Mouse (Mus musculus) adrenal gland, adult 8-10 months (tissue): ENCODE results near the gene Pde4a. TPM values are rescaled to one million over a fixed set of nuclear protein-coding genes. Genes with fewer than 3 reads are reported as not detected.
"Not testable (repeated sequence)": the region's sequence is repeated elsewhere in the genome, so short reads cannot be mapped to it uniquely, and the experiment has no call there.

ENCODE experiments used
- DNase-seq: peaks from one replicate; pipeline ENCODE4 v3.0.0; 2022
- total RNA-seq, 4 experiments: library from RNA; stranded (reverse); gene quantifications; 2 replicates each; pipeline ENCODE4 v1.2.4; 2022

The Pde4a gene
- total RNA-seq, 4 experiments from 2014 or later: 5.7 to 13.4 (median 9.8) TPM

DNA sequence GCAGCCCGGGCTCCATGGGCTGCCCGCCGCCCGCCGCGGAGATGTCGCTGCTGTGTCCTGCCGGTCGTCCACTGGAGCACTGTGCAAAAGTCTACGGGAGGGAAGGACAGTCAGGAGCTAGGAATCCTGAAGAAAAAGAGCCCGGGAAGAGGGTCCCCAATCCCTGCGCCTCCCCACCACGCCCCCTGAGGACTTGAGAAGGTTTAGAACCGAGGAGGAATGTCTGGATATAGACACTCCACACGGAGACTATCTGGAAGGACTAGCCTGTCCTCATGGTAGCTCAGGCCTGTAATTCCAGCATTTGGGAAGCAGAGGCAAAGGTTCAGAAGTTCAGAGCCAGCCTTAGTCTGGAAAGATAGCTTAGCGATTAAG lies 79.6 kb downstream of the Pde4a start:
- DNase-seq: no peak

DNA sequence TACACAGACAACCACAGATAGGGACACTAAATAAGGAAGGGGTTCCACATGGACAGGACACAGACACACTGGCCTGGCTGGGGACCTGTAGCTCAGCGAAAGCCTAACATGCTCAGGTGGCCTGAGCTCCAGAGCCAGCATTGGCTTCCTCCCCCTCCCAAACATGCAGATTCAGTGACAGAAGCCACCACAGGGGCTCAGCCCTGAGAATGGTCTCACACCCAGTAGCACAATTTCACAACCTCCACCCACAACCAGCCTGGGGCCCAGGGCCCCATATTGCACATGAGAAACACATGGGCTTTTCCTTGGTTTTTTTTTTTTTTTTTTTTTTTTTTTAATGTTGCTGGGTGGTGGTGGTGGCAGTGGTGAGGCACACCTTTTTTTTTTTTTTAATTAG lies 80.8 kb downstream of the Pde4a start:
- DNase-seq: no peak

DNA sequence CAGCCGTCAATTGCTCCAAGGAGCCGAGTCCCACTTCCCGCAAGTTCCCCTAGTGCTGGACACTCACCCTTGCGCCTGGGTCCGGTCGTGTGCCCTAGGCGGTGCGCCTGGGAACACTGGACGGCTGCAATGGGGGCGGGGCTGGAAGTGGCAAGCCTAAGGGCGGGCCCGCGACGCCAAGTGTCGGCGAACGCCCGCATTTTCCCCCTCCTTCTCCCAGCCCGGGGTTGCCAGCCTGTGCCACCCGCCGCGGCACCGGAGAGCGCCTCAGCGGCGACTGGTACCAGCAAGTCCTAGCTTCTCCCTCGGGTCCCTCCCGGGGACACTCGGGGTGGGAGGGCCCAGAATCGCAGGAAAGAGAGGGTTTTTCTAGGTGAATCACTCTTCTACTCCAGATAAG lies 82.8 kb downstream of the Pde4a start, which contains the start of gene S1pr5:
TSS of gene S1pr5 (minus strand) at position 118 of the 400 bp plus-strand sequence.
- DNase-seq: no peak

DNA sequence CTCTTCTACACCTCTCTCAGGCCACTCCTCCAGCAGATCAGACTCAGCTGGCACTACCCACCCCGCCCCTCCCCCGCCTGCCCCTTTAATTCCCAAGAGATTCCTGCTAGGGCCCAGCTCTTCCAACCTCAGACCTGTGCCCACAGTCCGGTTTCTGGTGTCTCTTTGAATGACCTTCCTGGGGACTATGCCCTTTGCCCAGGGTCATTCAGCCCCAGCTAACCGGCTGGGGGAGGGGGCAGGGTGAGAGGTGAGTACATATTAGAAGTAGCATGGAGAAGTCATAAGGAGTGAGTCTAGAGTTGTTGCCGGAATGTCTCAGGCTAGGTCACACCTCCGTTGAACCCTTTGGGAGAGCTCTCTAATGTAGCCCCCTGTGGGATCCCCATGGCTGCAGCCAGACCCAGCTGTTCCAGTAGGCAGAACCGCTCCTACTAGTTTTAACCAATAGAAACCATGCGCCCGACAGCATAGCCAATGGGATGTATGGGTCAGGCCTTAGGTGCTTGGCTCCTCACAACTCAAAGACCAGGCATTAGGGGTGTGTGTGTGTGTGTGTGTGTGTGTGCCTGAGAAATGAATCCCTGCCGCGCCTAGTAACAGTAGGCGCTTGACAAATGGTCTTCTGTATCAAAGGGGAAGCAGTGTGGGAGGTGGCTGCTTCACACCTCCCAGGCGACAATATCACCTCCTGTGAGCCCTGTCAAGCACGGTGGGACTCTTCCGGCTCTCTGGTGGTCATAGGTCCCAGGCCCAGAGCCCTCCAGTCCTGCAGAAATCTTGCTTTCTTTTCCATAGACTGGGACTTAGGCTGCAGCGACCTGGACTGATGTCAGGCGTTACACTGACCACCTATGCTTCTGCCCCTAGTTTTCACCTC lies 84.4 kb downstream of the Pde4a start:
- DNase-seq: no peak

DNA sequence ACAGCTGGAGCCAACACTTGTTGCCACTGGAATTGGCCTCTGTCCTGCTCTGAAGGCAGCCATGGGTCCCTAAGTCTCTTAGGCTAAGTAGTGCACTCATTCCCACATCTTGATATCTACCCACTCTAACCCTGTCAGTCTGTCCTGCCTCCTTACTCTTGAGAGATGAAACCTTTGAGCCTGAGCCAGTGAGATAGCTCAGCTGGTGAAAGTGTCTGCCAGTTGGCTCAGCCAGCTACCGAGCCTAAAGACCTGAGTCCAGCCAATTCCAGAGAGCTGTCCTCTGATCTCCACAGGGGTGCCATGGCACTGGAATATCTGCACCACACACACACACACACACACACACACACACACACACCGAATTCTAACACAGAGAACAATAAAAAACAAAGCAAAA lies 85.0 kb downstream of the Pde4a start:
- no peak for DNase-seq

DNA sequence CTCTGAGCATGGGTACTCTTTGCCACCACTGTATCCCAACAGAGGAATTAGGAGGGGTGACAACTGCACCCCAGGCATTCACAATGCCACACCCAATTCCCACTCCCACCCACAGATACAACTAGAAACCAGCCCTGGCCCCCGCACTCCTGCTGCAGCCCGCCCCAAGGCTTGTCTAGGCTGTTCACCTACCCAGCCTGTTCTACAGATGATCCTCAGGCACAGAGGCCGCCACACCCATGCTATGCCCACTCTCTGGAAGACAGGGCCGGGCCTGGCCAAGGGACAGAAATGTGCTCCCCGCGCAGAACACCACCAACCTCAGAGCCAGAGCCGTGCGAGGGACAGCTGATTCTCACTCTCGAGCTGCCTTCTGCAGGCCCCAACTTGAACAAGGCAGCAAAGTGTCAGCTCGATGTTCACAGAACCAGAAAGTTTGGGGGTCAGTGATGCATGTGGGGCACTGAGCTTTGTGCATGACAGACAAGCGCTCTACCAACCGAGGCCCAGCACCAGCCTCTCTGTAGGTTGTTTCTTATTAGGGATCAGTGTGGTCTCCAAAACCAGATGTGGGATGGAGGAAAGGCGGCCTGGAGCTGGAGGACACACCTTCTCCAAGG lies 85.7 kb downstream of the Pde4a start:
- DNase-seq: no peak

DNA sequence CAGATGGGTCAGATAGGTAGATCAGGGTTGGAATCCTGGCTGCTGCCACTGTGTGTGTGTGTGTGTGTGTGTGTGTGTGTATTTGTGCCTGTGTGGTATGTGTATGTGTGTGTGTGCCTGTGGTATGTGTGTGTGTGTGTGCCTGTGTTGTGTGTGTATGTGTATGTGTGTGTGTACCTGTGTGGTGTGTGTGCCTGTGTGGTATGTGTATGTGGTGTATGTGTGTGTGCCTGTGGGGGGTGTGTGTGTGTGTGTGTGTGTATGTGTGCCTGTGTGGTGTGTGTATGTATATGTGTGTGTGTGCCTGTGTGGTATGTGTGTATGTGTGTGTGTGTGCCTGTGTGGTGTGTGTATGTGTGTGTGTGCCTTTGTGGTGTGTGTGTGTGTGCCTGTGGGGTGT lies 89.2 kb downstream of the Pde4a start:
- DNase-seq: no peak

DNA sequence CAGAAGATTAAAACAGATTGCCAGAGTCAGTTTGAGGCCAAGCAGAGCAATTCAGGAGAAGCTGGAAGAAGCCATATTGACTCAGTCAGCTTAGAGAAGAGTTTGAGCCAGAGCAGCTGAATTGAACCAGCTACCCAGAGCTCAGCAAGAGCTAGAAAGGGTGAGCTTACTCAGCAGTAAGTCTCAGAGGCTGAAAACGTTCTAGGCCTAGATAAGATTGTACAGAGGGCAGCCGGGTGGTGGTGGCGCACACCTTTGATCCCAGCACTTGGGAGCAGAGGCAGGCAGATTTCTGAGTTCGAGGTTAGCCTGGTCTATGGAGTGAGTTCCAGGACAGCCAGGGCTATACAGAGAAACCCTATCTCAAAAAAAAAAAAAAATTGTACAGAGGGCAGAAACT lies 90.8 kb downstream of the Pde4a start:
- DNase-seq: not testable (repeated sequence)

DNA sequence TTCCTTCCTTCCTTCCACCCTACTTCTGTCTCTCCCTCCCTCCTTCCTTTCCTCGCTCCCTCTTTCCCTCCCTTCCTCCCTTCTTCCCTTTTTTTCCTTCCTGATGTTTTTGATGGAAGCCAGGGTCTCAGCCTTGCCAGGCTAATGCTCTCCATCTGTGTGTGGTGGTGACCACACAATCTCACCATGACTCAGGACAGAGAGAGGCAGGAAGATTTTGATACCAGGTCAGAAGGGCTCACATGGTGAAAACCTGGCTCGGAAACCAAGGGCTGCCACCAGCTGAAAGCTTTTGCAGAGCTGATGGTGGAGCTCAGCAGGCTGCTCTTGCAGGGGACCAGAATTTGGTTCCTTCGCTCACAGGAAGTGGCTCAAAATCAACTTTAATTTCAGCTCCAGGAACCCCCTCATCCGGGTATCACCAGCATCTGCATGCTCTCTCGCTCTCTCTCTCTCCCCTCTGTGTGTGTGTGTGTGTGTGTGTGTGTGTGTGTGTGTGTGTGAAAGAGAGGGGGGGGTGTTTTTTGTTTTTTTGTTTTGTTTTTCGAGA lies 95.1 kb downstream of the Pde4a start:
- no peak for DNase-seq

DNA sequence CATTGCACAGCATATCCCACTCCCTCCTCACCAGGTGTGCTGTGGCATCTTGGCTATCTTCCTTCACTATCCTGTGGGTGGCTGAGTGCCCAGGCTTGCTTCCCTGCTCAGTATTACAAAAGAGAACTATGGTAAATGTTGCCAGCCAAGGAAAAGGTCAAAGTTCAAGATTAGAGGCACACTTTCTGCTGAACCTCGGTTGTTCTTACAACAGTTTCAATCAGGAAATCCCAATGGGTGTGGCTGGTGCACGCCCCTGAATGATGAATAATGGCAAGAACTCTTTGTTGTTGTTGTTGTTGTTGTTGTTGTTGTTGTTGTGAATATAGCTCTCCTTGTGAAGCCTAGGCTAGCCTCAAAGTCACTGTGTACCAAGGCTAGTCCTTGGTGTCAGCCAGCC lies 96.3 kb downstream of the Pde4a start:
- no peak for DNase-seq

Other genes with a start within 250 kb of the Pde4a start
- 10 to 100 TPM; 39.6 to 63.8 (median 47.8) TPM for gene Dnmt1, start 205.8 kb upstream of the Pde4a start, total RNA-seq
- 10 to 100 TPM; 18.8 to 36.9 (median 26.6) TPM for gene S1pr2, start 188.9 kb upstream of the Pde4a start, total RNA-seq
- gene Mrpl4, start 163.0 kb upstream of the Pde4a start, total RNA-seq: 100 to 1,000 TPM; 124 to 131 (median 129) TPM
- 10 to 100 TPM; 14.9 to 33.1 (median 22.2) TPM for gene Icam1, start 149.7 kb upstream of the Pde4a start, total RNA-seq
- 1 to 10 TPM; 1.6 to 7.8 (median 5.4) TPM for gene Icam4, start 136.3 kb upstream of the Pde4a start, total RNA-seq
- gene Icam5, start 133.6 kb upstream of the Pde4a start, total RNA-seq: under 1 TPM; 0.23 to 0.94 (median 0.50) TPM
- under 1 TPM in 1 of 4 experiments, not detected in 3; 0.70 TPM for gene Zglp1, start 98.6 kb upstream of the Pde4a start, total RNA-seq
- under 1 TPM; 0.24 to 0.68 (median 0.42) TPM for gene Gm49373, start 92.6 kb upstream of the Pde4a start, total RNA-seq
- gene Fdx1l, start 92.1 kb upstream of the Pde4a start, total RNA-seq: 10 to 100 TPM; 40.3 to 55.0 (median 45.6) TPM
- gene Gm38431, start 73.7 kb upstream of the Pde4a start, total RNA-seq: 1 to 10 TPM in 3 of 4 experiments, under 1 TPM in 1; 0.49 to 3.2 (median 2.3) TPM
- 10 to 100 TPM; 43.9 to 78.6 (median 56.6) TPM for gene Raver1, start 73.7 kb upstream of the Pde4a start, total RNA-seq
- gene Tyk2, start 34.5 kb upstream of the Pde4a start, total RNA-seq: 10 to 100 TPM; 15.3 to 30.3 (median 23.0) TPM
- 100 to 1,000 TPM; 162 to 190 (median 174) TPM for gene Cdc37, start 15.7 kb upstream of the Pde4a start, total RNA-seq
- 10 to 100 TPM; 50.7 to 62.6 (median 57.4) TPM for gene Keap1, start 73.6 kb downstream of the Pde4a start, total RNA-seq
- under 1 TPM; 0.27 to 0.75 (median 0.46) TPM for gene S1pr5, start 82.7 kb downstream of the Pde4a start, total RNA-seq
- 10 to 100 TPM; 38.7 to 47.3 (median 40.8) TPM for gene Atg4d, start 99.6 kb downstream of the Pde4a start, total RNA-seq
- gene Kri1, start 122.3 kb downstream of the Pde4a start, total RNA-seq: 10 to 100 TPM; 33.0 to 52.0 (median 41.8) TPM
- gene Cdkn2d, start 125.7 kb downstream of the Pde4a start, total RNA-seq: 10 to 100 TPM; 11.9 to 24.1 (median 18.5) TPM
- under 1 TPM in 1 of 4 experiments, not detected in 3; 0.23 TPM for gene Ap1m2, start 146.6 kb downstream of the Pde4a start, total RNA-seq
- gene Slc44a2, start 155.0 kb downstream of the Pde4a start, total RNA-seq: 100 to 1,000 TPM in 1 of 4 experiments, 10 to 100 TPM in 3; 39.0 to 103 (median 67.3) TPM
- 10 to 100 TPM; 47.3 to 86.4 (median 66.0) TPM for gene Ilf3, start 202.2 kb downstream of the Pde4a start, total RNA-seq
- 10 to 100 TPM; 18.2 to 23.4 (median 19.0) TPM for gene Qtrt1, start 246.1 kb downstream of the Pde4a start, total RNA-seq